ENCODE assay signal across 21 mouse cellular contexts in the genomic region with DNA sequence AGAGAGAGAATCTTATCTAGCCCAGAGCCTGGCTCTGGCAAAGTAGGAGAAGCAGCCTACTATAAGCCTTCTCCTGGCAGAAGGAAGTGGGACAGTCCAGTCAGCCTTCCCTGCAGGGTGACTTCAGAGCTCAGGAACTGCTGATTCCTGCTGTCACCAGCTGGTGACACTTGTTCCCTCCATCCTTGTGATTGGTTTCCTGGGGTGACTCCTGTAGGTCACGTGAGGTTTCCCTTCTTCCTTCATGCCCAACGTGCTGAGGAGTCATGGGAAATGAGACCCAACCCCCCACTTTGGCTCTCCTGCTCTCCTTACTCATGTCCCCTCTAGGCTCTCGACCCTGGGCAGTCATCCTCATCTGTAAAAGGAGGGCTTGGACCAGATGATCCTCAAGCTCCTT. TPM values are rescaled to one million over a fixed set of nuclear protein-coding genes. Genes with fewer than 3 reads are reported as not detected.
A peak's percentile ranks its signal among the peaks of the same experiment; 100 is the strongest.
DNase-seq lines count a peak whose midpoint lies in the region; ATAC-seq and TF ChIP-seq lines count a peak whose summit lies in the region.
"Had no signal": no experiment of that assay in that cellular context is flagged by ENCODE, and none has a peak within 500 bp of the region (broad histone marks: within the 10 kb centered on the region; RNA-seq: fewer than 3 reads in every experiment).

No protein-coding gene starts in this region.

- intact Hi-C loops in heart, postnatal 10 days (cut with DNase I), result no loop called here

- 0 out of 2 replicates have a peak, but pooled peaks have one; percentile 26 for ATAC-seq in cerebellum, adult (ENCODE audit: insufficient number of reproducible peaks, low FRiP score, low TSS enrichment)
- no peak for ATAC-seq in heart, embryonic 11.5 days (replicated peaks; ENCODE audit: insufficient number of reproducible peaks, low FRiP score, low TSS enrichment)
- peak; percentile 21; the same call in 1 of the 2 replicates for ATAC-seq in megakaryocyte, adult 5-6 weeks (ENCODE audit: poor library complexity, severe bottlenecking)
- ATAC-seq: CD4-positive, CD25-positive, alpha-beta regulatory T cell, adult 4 months; forebrain, embryonic 15.5 days; intestine, embryonic 15.5 days had no signal

- H3K4me3 ChIP-seq in heart, embryonic 11.5 days (ENCODE audit: low read depth, low read length), result no peak overlapping the region
- no peak overlapping the region for H3K4me3 ChIP-seq in bone marrow macrophage, adult 2 months (ENCODE audit: insufficient read depth, low read length)
- H3K4me3 ChIP-seq: embryonic facial prominence, embryonic 12.5 days; forebrain, embryonic 15.5 days; heart, embryonic 15.5 days; hindbrain, embryonic 10.5 days; intestine, embryonic 15.5 days had no signal

- no peaks in the 10 kb centered on the region for H3K36me3 ChIP-seq in heart, embryonic 11.5 days (ENCODE audit: control insufficient read depth, insufficient read depth, low read length)
- H3K36me3 ChIP-seq: embryonic facial prominence, embryonic 12.5 days; forebrain, embryonic 15.5 days; G1E; hindbrain, embryonic 10.5 days; intestine, embryonic 15.5 days had no signal

- no peak overlapping the region for H3K27ac ChIP-seq in heart, embryonic 11.5 days (ENCODE audit: low read depth, low read length)
- peak overlapping the region; percentile 62 for H3K27ac ChIP-seq in bone marrow macrophage, adult 2 months (ENCODE audit: insufficient read depth, low read depth, low read length)
- H3K27ac ChIP-seq: embryonic facial prominence, embryonic 12.5 days; forebrain, embryonic 15.5 days; heart, embryonic 15.5 days; hindbrain, embryonic 10.5 days; hindbrain, embryonic 14.5 days; intestine, embryonic 15.5 days had no signal

- H3K9me3 ChIP-seq in heart, embryonic 11.5 days (replicated peaks; ENCODE audit: control insufficient read depth, low read length), result no peaks in the 10 kb centered on the region
- H3K9me3 ChIP-seq: embryonic facial prominence, embryonic 12.5 days; forebrain, embryonic 15.5 days; heart, embryonic 15.5 days; hindbrain, embryonic 10.5 days; intestine, embryonic 15.5 days had no signal

- TF ChIP-seq CTCF in bone marrow macrophage, adult 2 months (IDR thresholded peaks at IDR 0.05; ENCODE audit: low read depth, low read length), result no peak

- H3K27me3 ChIP-seq in heart, embryonic 11.5 days (ENCODE audit: control insufficient read depth, insufficient read depth, low read length), result no peaks in the 10 kb centered on the region
- H3K27me3 ChIP-seq: embryonic facial prominence, embryonic 12.5 days; forebrain, embryonic 15.5 days; heart, embryonic 15.5 days; intestine, embryonic 15.5 days had no signal

- no peak for DNase-seq in cerebellum, adult 8-10 months
- peak; percentile 29 to 30 for DNase-seq in heart, postnatal 10 days
- DNase-seq in layer of hippocampus, adult 18-20 months (ENCODE audit: low spot score in 2 of 2), result no peak
- no peak for DNase-seq in spleen, adult 12 weeks (ENCODE audit: low spot score)
- DNase-seq: adrenal gland, postnatal 14 days; B cell, adult 2 months; cerebellum, adult 2 months; cerebellum, postnatal 14 days; gastrocnemius, postnatal 36 days had no signal

- TF ChIP-seq POLR2A in bone marrow macrophage, adult 2 months (IDR thresholded peaks at IDR 0.05; ENCODE audit: borderline replicate concordance, low read depth, low read length), result no peak

- no peak overlapping the region for H3K4me2 ChIP-seq in heart, embryonic 11.5 days
- H3K4me2 ChIP-seq: embryonic facial prominence, embryonic 12.5 days; forebrain, embryonic 15.5 days; heart, embryonic 15.5 days; hindbrain, embryonic 14.5 days; intestine, embryonic 15.5 days had no signal

- 32% methylated on average over 3 of the region's 3 CpGs for WGBS in heart, embryonic 11.5 days (ENCODE audit: insufficient replicate concordance)

- H3K9ac ChIP-seq in heart, embryonic 11.5 days (ENCODE audit: low read depth, low read length), result no peak overlapping the region
- H3K9ac ChIP-seq: embryonic facial prominence, embryonic 12.5 days; forebrain, embryonic 15.5 days; heart, embryonic 15.5 days; hindbrain, embryonic 14.5 days; intestine, embryonic 15.5 days had no signal

- H3K4me1 ChIP-seq in heart, embryonic 11.5 days (ENCODE audit: control insufficient read depth, insufficient read depth, low read length), result peaks cover 7% of the 10 kb centered on the region; the same call in 1 of the 2 replicates
- peaks cover 15% of the 10 kb centered on the region for H3K4me1 ChIP-seq in bone marrow macrophage, adult 2 months (ENCODE audit: control insufficient read depth, insufficient read depth, low read length)
- H3K4me1 ChIP-seq: embryonic facial prominence, embryonic 12.5 days; forebrain, embryonic 15.5 days; hindbrain, embryonic 10.5 days; intestine, embryonic 15.5 days had no signal

RNA-seq across cellular contexts. Expression of gene Rbms1, which starts 14.8 kb away (rescaled TPM):
- 10 to 100 TPM; 87.5 to 89.3 TPM for total RNA-seq in heart, postnatal 10 days (2021)
- polyA plus RNA-seq in heart, embryonic 11.5 days (2014; fragmentation: Nextera tagmentation; extraction: Ambion mirVana), result 101 and 121 TPM in 2 replicates
- polyA plus RNA-seq in bone marrow macrophage, adult 2 months (2012; ENCODE audit: insufficient read depth, insufficient read length, missing spikeins), result 109 and 111 TPM in 2 replicates
- 110 and 115 TPM in 2 replicates for total RNA-seq in megakaryocyte, adult 5-6 weeks (2015)
- 97.8 and 105 TPM in 2 replicates for total RNA-seq in megakaryocyte, adult 5-6 weeks (2017)
- 10 to 100 TPM; 11.7 to 12.8 TPM for total RNA-seq in layer of hippocampus, adult 18-20 months (2021)

Comparison
In these comparisons a context has a peak if more than half of its experiments do, and no peak if none do; other contexts are left out.
1. DNase-seq: peak in heart, postnatal 10 days (2 of 2); none in cerebellum, adult 8-10 months (single experiment), layer of hippocampus, adult 18-20 months (0 of 2) and spleen, adult 12 weeks (single experiment).
2. RNA of gene Rbms1, which starts 14.8 kb away (total RNA-seq): 97.8 to 115 TPM in megakaryocyte, adult 5-6 weeks and 87.5 to 89.3 TPM in heart, postnatal 10 days; 11.7 to 12.8 TPM in layer of hippocampus, adult 18-20 months; every median in the first group is over 4 times any median in the second.